Mouse (Mus musculus): ENCODE results near the gene Plppr3. TPM values are rescaled to one million over a fixed set of nuclear protein-coding genes. Genes with fewer than 3 reads are reported as not detected.
"Not testable (repeated sequence)": the region's sequence is repeated elsewhere in the genome, so short reads cannot be mapped to it uniquely, and the experiment has no call there.

Gene Plppr3
- polyA plus RNA-seq, 1 experiment, result 0.11 TPM

DNA sequence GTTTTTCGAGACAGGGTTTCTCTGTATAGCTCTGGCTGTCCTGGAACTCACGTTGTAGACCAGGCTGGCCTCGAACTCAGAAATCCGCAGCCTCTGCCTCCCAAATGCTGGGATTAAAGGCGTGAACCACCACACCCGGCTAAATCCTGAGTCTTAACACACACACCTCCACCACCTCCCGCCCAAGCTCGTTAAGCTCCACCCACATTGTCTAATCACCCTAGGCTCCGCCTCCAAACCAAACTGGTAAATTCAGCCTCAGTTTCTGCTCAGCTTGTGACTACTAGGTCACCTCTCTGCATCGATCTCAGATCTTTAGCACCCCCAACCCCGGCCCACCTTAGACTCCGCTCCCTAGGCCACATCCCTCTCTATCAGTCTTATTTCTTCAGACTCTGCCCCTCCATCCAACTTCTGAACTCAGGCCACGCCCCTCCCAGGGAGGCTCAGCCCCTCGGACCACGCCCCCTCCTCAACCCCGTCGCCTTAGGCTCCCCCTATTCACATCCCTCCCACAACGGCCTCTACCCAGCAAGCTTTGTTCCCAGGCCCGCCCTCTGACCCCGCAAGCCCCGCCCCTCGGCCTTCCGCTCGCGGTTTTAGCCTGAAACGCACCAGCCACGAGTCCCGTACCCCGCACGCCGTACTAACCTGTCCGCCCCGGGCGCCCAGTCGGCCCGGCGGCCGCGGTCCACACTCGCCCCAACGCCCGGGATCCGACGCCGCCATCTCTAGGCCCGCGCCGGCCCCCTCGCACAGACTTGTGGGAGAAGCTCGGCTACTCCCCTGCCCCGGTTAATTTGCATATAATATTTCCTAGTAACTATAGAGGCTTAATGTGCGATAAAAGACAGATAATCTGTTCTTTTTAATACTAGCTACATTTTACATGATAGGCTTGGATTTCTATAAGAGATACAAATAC, 34.0 kb upstream of the Plppr3 start, which contains the start of gene Med16:
TSS of gene Med16 (minus strand) at position 757 of the 925 bp plus-strand sequence.
- Histone ChIP-seq H3K27me3 (ENCODE audit: control insufficient read depth) (no peaks in the 10 kb centered on the region), H3K4me3 (replicated peaks) (peak within 1 kb of the TSS; percentile 91), H3K9me3 (ENCODE audit: control insufficient read depth, low read length) (no peaks in the 10 kb centered on the region), H3K4me1 (ENCODE audit: control insufficient read depth) (peaks cover 45% of the 10 kb centered on the region), H3K36me3 (ENCODE audit: control insufficient read depth) (peaks cover 62% of the 10 kb centered on the region)
- TF ChIP-seq GATA1 (IDR thresholded peaks at IDR 0.05; ENCODE audit: low read length) (no peak), TAL1 (IDR thresholded peaks at IDR 0.05; ENCODE audit: low read length) (no peak)

DNA sequence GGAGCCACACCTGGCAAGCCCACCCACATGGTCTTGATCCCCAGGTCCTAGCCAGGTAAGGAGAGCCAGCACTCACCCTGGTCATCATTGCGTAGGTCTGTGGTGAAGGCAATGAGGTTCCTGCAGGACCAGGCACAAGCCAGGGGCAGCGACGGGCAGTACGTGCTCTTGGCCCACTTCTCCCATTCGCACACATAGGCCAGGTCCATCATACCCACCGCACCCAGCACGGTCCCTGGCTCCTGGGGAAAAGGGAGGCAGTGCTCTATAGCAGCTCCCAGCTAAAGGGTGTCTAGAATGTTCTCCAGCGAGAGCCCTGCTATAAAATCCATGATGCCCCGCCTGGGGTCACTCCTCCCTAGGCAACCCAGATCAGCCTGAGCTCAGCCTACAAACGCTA, 33.0 kb upstream of the Plppr3 start:
- H3K36me3 ChIP-seq (ENCODE audit: control insufficient read depth), result peaks cover 63% of the 10 kb centered on the region
- H3K27me3 ChIP-seq (ENCODE audit: control insufficient read depth), result no peaks in the 10 kb centered on the region
- TF ChIP-seq TAL1 (IDR thresholded peaks at IDR 0.05; ENCODE audit: low read length) (no peak), GATA1 (IDR thresholded peaks at IDR 0.05; ENCODE audit: low read length) (no peak)
- H3K9me3 ChIP-seq (ENCODE audit: control insufficient read depth, low read length), result no peaks in the 10 kb centered on the region
- peaks cover 37% of the 10 kb centered on the region for H3K4me1 ChIP-seq (ENCODE audit: control insufficient read depth)
- H3K4me3 ChIP-seq (replicated peaks), result no peak overlapping the region

DNA sequence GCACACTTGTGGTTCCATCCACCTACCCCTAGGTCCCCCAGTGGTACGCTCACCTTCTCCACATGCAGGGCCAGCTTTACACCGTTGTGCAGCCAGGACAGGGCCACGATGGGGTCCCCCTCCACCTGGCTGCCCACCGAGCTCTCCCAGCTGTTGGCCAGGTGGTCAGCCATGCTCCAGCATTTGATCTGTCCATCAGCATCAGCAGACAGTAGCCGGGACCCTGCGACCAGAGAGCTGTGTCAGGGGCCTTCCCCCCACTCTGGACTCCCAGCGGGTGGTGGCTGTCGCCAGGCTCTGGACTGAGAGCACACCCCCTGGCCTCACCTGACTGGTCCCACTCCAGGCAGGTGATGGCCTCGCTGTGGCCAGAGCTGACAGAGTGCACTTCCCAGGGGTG, 32.3 kb upstream of the Plppr3 start:
- no peaks in the 10 kb centered on the region for H3K9me3 ChIP-seq (ENCODE audit: control insufficient read depth, low read length)
- TF ChIP-seq GATA1 (IDR thresholded peaks at IDR 0.05; ENCODE audit: low read length), result no peak
- TF ChIP-seq TAL1 (IDR thresholded peaks at IDR 0.05; ENCODE audit: low read length), result no peak
- no peak overlapping the region for H3K4me3 ChIP-seq (replicated peaks)
- peaks cover 30% of the 10 kb centered on the region for H3K4me1 ChIP-seq (ENCODE audit: control insufficient read depth)
- no peaks in the 10 kb centered on the region for H3K27me3 ChIP-seq (ENCODE audit: control insufficient read depth)
- H3K36me3 ChIP-seq (ENCODE audit: control insufficient read depth), result peaks cover 59% of the 10 kb centered on the region

DNA sequence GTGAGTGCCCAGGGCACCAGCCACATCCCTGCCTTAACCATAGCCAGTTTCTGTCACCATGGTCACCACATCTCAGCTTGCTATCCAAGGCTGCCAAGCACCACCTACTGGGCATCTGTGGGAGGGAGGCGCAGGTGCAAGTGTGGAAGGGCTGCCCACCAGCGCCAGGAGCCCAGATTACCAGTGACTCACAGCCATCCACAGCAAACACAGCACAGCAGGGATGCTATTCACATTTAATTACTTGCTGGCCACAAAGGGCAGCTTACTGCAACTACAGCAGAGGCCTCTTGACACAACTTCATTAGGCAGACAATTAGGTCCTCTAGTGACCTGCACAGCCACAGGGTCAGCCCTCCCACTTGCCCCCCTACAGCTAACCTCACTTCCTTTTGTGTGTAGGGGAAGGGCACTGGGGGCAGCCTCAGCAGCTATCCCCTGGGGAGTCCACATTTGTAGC, 26.5 kb upstream of the Plppr3 start:
- TF ChIP-seq TAL1 (IDR thresholded peaks at IDR 0.05; ENCODE audit: low read length) (no peak), GATA1 (IDR thresholded peaks at IDR 0.05; ENCODE audit: low read length) (no peak)
- peaks cover 69% of the 10 kb centered on the region for H3K36me3 ChIP-seq (ENCODE audit: control insufficient read depth)
- no peaks in the 10 kb centered on the region for H3K9me3 ChIP-seq (ENCODE audit: control insufficient read depth, low read length)
- H3K4me1 ChIP-seq (ENCODE audit: control insufficient read depth), result peaks cover 6% of the 10 kb centered on the region
- H3K27me3 ChIP-seq (ENCODE audit: control insufficient read depth), result no peaks in the 10 kb centered on the region
- no peak overlapping the region for H3K4me3 ChIP-seq (replicated peaks)

DNA sequence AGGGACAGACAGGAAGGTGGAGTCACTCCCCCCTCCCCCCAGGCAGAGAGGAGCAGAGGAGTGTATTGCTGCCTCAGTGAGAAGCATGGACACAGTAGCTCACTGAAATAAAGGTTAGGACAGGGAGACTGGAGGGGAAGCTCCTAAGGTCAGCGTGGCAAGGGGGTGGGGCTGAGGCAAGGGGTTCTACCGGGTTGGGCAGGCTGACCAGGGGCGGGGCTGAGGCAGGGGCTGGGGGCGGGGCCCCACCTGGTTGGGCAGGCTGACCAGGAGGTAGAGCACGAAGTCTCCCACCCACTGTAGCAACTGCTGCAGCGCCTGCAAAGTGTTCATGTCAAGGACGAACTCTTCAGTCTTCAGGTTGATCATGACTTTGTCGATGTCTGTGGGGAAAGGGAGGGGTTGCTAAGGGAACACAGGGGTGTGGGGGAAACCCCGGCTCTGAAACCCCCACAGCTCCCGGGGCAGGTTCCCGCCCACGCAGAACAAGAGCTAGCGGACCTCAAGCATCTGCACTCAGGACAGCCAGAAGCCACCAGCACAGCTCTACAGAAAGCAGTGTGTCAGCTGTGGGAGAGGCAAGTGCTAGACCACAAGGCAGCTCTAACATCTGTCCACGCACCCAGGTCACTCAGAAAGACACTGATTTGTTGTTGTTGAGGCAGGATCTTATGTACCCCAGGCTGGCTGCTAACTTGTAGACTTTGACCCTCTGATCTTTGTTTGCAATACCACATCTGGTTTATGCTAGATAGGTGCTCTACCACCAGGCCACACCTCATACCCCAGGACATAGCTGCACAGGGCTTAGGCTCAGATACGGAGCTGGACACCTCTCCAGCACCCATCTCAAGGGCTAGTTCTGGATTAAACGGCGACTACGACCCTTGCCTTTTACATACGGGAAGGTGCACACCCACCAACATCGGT, 23.1 kb upstream of the Plppr3 start:
- no peak overlapping the region for H3K4me3 ChIP-seq (replicated peaks)
- no peaks in the 10 kb centered on the region for H3K9me3 ChIP-seq (ENCODE audit: control insufficient read depth, low read length)
- H3K4me1 ChIP-seq (ENCODE audit: control insufficient read depth), result peaks cover 6% of the 10 kb centered on the region
- peaks cover 61% of the 10 kb centered on the region for H3K36me3 ChIP-seq (ENCODE audit: control insufficient read depth)
- no peaks in the 10 kb centered on the region for H3K27me3 ChIP-seq (ENCODE audit: control insufficient read depth)
- TF ChIP-seq TAL1 (IDR thresholded peaks at IDR 0.05; ENCODE audit: low read length) (no peak), GATA1 (IDR thresholded peaks at IDR 0.05; ENCODE audit: low read length) (no peak)

DNA sequence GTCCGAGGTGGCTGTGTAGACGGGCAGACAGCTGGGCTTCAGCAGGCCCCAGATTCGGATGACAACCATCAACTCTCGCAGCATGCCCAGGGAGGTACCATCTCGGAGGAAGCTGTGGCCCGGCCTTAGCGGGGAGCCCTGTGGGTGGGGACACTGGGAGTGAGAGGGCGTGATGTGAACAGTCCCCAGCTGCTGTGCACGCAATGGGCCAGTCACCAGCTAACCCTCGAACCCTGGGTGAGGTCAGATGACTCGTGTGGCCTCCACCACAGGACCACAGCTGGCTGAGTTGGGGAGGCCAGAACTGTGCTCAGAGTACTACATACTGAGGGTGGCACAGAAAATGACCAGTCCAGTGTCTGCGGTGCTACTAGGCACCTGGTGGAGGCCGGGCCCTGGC, 22.4 kb upstream of the Plppr3 start:
- peaks cover 56% of the 10 kb centered on the region for H3K36me3 ChIP-seq (ENCODE audit: control insufficient read depth)
- no peaks in the 10 kb centered on the region for H3K9me3 ChIP-seq (ENCODE audit: control insufficient read depth, low read length)
- H3K4me1 ChIP-seq (ENCODE audit: control insufficient read depth), result peaks cover 6% of the 10 kb centered on the region
- TF ChIP-seq TAL1 (IDR thresholded peaks at IDR 0.05; ENCODE audit: low read length) (no peak), GATA1 (IDR thresholded peaks at IDR 0.05; ENCODE audit: low read length) (no peak)
- no peaks in the 10 kb centered on the region for H3K27me3 ChIP-seq (ENCODE audit: control insufficient read depth)
- H3K4me3 ChIP-seq (replicated peaks), result no peak overlapping the region

DNA sequence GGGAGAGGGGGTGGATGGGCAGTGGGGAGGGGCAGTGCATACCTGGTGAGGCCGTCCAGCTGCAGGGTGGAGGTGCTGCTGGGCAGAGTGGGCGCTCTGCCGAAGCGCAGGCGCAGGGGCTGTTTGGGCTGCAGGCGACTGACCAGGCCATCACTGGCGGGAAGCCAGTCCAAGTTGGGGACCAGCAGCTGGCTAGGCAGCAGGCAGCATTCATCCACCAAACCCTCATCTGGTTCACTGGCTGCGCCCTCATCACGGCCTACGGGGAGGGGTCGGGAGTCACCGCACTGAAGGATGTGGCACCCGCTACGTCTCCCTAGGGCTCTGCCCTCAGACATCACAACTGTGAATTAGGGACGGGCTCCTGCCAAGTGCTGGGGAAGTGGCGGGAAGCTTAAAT, 21.9 kb upstream of the Plppr3 start:
- Histone ChIP-seq H3K4me3 (replicated peaks) (no peak overlapping the region), H3K9me3 (ENCODE audit: control insufficient read depth, low read length) (no peaks in the 10 kb centered on the region), H3K36me3 (ENCODE audit: control insufficient read depth) (peaks cover 56% of the 10 kb centered on the region), H3K27me3 (ENCODE audit: control insufficient read depth) (no peaks in the 10 kb centered on the region), H3K4me1 (ENCODE audit: control insufficient read depth) (peaks cover 6% of the 10 kb centered on the region)
- TF ChIP-seq GATA1 (IDR thresholded peaks at IDR 0.05; ENCODE audit: low read length) (no peak), TAL1 (IDR thresholded peaks at IDR 0.05; ENCODE audit: low read length) (no peak)

DNA sequence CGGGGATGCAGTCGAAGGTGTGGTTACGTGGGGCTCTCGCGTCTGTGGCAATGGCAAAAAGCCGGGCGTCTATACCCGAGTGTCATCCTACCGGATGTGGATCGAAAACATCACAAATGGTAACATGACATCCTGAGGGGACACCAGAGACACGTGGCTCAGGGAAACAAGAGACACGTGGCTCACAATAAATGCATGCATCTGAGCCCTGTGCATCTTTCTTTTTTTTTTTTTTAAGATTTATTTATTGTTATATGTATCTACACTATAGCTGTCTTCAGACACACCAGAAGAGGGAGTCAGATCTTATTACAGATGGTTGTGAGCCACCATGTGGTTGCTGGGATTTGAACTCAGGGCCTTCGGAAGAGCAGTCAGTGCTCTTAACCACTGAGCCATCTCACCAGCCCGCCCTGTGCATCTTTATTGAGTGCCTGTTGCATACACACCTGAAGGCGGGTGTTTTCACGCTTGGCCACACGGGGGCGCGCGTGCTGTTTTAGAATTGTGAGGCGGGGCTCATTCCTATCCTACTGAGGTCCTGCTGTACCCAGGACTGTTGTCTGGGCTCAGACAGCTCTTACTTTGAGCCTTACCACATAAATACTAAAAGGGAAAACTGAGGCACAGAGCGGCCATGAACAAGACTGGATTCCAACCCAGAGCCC, 18.2 kb upstream of the Plppr3 start:
- not testable (repeated sequence) for H3K4me3 ChIP-seq (replicated peaks); H3K27me3 ChIP-seq (ENCODE audit: control insufficient read depth); H3K9me3 ChIP-seq (ENCODE audit: control insufficient read depth, low read length); H3K4me1 ChIP-seq (ENCODE audit: control insufficient read depth)
- peaks cover 29% of the 10 kb centered on the region for H3K36me3 ChIP-seq (ENCODE audit: control insufficient read depth)

Data from erythroblast, embryonic 14.5 days (primary cell).